Mouse (Mus musculus): ENCODE measurements at regions not wholly inside any gene's neighbourhood (a gene's known extent, or its start where the extent isn't known, plus 50 kb on each side); places are given as distances from the start of the nearest gene placed in this dataset.
"Not testable (repeated sequence)": the region's sequence is repeated elsewhere in the genome, so short reads cannot be mapped to it uniquely, and the experiment has no call there.

GRCm38 (mm10) chr3:78564926-78565325 is 721.4 kb downstream of the Rapgef2 start:
- not testable (repeated sequence) for TF ChIP-seq CTCF (IDR thresholded peaks at IDR 0.05; ENCODE audit: low read depth, low read length); POLR2A (IDR thresholded peaks at IDR 0.05; ENCODE audit: insufficient read depth, low read length)

Measured in ES-Bruce4 (cell line).